Comparison of ENCODE assay signal across 24 mouse cellular contexts in the genomic region with DNA sequence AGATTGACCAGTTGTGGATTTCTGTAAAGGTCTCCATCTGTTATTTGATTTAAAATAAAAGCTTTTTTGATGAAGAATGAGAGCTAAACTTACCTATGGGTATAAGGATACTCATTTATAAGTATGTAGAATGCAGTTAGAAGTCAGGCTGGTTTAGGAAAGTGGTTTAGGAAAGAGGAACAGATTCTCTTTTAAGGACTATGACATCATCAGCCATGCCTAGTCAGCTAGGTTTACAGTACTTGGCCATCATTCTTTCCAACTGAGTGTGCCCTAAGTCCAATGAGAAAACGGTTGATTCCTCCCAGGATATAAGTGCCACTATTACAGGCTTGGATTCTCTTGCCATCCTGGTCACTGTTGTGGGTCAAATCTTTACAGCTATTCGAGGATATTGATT. TPM values are rescaled to one million over a fixed set of nuclear protein-coding genes. Genes with fewer than 3 reads are reported as not detected.
A peak's percentile ranks its signal among the peaks of the same experiment; 100 is the strongest.
DNase-seq lines count a peak whose midpoint lies in the region; ATAC-seq and TF ChIP-seq lines count a peak whose summit lies in the region.
"Had no signal": no experiment of that assay in that cellular context is flagged by ENCODE, and none has a peak within 500 bp of the region (broad histone marks: within the 10 kb centered on the region; RNA-seq: fewer than 3 reads in every experiment).

No protein-coding gene starts in this region.

- peaks cover 11% of the 10 kb centered on the region; the same call in 1 of the 2 replicates for H3K79me2 ChIP-seq in macrophage (ENCODE audit: inconsistent target)

- 91% methylated on average over 2 of the region's 2 CpGs for WGBS in macrophage (ENCODE audit: missing documents)

- peaks cover 7% of the 10 kb centered on the region for H3K4me1 ChIP-seq in embryonic fibroblast, embryonic 13.5 days (ENCODE audit: control insufficient read depth, insufficient read depth, low read length)
- H3K4me1 ChIP-seq: embryonic facial prominence, embryonic 10.5 days; embryonic facial prominence, embryonic 12.5 days; forebrain, embryonic 10.5 days; forebrain, embryonic 12.5 days had no signal

- no peak for TF ChIP-seq POLR2A in embryonic fibroblast, embryonic 13.5 days (IDR thresholded peaks at IDR 0.05; ENCODE audit: low read depth, low read length)

- ATAC-seq in common myeloid progenitor, adult 5-6 weeks (replicated peaks; ENCODE audit: low read depth, poor library complexity, severe bottlenecking), result peak; percentile 36; the same call in 1 of the 2 replicates
- ATAC-seq in megakaryocyte progenitor cell, adult 5-6 weeks (replicated peaks; ENCODE audit: poor library complexity), result peak; percentile 74
- ATAC-seq: activated CD4-positive, CD25-positive, alpha-beta regulatory T cell, adult 4 months; forebrain, embryonic 14.5 days; forebrain, embryonic 16.5 days had no signal

- H3K27ac ChIP-seq in embryonic fibroblast, embryonic 13.5 days (ENCODE audit: insufficient read depth, low read length), result peak overlapping the region; percentile 76
- peak overlapping the region; percentile 8; the same call in 1 of the 2 replicates for H3K27ac ChIP-seq in macrophage
- H3K27ac ChIP-seq: embryonic facial prominence, embryonic 10.5 days; embryonic facial prominence, embryonic 12.5 days; forebrain, embryonic 10.5 days; forebrain, embryonic 12.5 days had no signal

- TF ChIP-seq CTCF in embryonic fibroblast, embryonic 13.5 days (IDR thresholded peaks at IDR 0.05; ENCODE audit: borderline replicate concordance, insufficient read depth, low read length), result no peak

- DNase-seq in cerebellum, postnatal 36 days, result no peak
- DNase-seq in layer of hippocampus, postnatal 14 days (ENCODE audit: low spot score in 2 of 2), result no peak
- DNase-seq in T-cell, adult 2 months (ENCODE audit: low spot score), result no peak
- no peak for DNase-seq in thymus, postnatal 0 days (ENCODE audit: low spot score)
- DNase-seq: adrenal gland, adult 8-10 months; adrenal gland, postnatal 14 days; adrenal gland, postnatal 36 days; cerebellum, adult 11-12 months; cerebellum, adult 2 months; cerebellum, adult 9-10 months; cerebellum, postnatal 10 days; cerebellum, postnatal 25 days had no signal

- no peak overlapping the region for H3K4me3 ChIP-seq in embryonic fibroblast, embryonic 13.5 days (ENCODE audit: insufficient read depth, low read length)
- no peak overlapping the region for H3K4me3 ChIP-seq in macrophage (ENCODE audit: inconsistent target)
- H3K4me3 ChIP-seq: embryonic facial prominence, embryonic 10.5 days; embryonic facial prominence, embryonic 12.5 days; erythroblast, embryonic 14.5 days; forebrain, embryonic 10.5 days; forebrain, embryonic 12.5 days had no signal

- H3K36me3 ChIP-seq in macrophage (ENCODE audit: inconsistent target), result peaks cover 59% of the 10 kb centered on the region; the same call in 1 of the 2 replicates
- H3K36me3 ChIP-seq: embryonic facial prominence, embryonic 10.5 days; embryonic facial prominence, embryonic 12.5 days; forebrain, embryonic 10.5 days; forebrain, embryonic 12.5 days had no signal

RNA-seq across cellular contexts. Expression of gene Slc9a9, which starts 47.0 kb away (rescaled TPM):
- total RNA-seq in common myeloid progenitor, adult 5-6 weeks (2017), result 13.7 and 15.9 TPM in 2 replicates
- polyA plus RNA-seq in embryonic fibroblast, embryonic 13.5 days (2011; ENCODE audit: insufficient read length, low read depth, missing spikeins), result 2.4 and 7.7 TPM in 2 replicates
- total RNA-seq in macrophage (2018; cell fraction: chromatin; rRNA removed), result 1,000 to 10,000 TPM in 8 of 26 experiments, 100 to 1,000 TPM in 18; 260 to 1,350 (median 482) TPM
- 100 to 1,000 TPM in 13 of 26 experiments, 10 to 100 TPM in 13; 44.5 to 321 (median 150) TPM for total RNA-seq in macrophage (2018; cell fraction: cytosol; rRNA removed)
- 1,000 to 10,000 TPM in 2 of 26 experiments, 100 to 1,000 TPM in 23, 10 to 100 TPM in 1; 86.3 to 1,212 (median 410) TPM for total RNA-seq in macrophage (2018; cell fraction: nucleus; rRNA removed)
- 108 to 246 TPM (median 219 TPM) in 3 replicates for polyA plus RNA-seq in macrophage (2018)
- total RNA-seq in megakaryocyte progenitor cell, adult 5-6 weeks (2015), result 7.2 and 8.5 TPM in 2 replicates
- 5.9 and 11.7 TPM in 2 replicates for total RNA-seq in megakaryocyte progenitor cell, adult 5-6 weeks (2017)
- total RNA-seq in layer of hippocampus, postnatal 14 days (2021), result 10 to 100 TPM; 15.2 to 15.6 TPM
- polyA plus RNA-seq in thymus, postnatal 0 days (2015; fragmentation: Nextera tagmentation; extraction: Ambion mirVana), result 40.5 and 44.5 TPM in 2 replicates
